Mouse (Mus musculus): Measurements from ENCODE around the gene Maz.

Gene Maz

DNA sequence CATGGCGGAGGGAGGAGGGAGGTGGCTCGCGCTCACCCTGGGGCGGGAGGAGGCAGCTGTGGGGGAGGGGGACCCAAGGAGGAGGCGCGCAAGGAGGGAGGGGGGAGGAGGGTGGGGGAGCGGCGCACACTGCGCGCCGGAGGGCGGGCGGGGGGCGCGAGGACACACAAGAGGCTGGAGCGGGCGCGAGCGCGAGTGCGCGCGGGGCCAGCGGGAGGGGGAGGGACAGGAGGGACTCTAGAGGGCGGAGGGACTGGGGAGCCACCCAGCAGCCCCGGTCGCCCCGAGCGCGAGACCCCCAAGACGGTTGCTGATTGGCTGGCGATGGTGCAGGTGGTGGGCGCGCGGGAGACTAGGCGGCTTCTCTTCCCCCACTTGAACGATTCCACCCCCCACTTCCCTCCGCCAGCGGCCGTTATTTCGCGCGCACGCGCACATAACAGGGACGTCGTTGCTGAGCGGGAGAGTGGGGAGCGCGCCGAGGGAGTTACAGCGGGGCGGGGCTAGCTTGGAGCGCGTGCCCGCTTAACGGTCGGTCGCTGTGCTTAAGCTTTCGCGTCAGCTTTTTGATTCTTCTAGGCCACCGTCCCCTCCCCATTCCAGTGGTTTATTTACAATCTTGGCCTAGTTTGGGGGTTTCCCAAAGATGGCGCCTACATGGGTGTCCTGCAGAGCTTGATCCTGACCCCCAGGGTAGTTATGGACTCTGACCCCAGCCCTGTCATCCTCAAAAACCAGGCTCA is at the start of gene Maz:
TSS of gene Maz (minus strand) at position 54 of the 743 bp plus-strand sequence.
- DNase-seq, result peak; percentile 99

DNA sequence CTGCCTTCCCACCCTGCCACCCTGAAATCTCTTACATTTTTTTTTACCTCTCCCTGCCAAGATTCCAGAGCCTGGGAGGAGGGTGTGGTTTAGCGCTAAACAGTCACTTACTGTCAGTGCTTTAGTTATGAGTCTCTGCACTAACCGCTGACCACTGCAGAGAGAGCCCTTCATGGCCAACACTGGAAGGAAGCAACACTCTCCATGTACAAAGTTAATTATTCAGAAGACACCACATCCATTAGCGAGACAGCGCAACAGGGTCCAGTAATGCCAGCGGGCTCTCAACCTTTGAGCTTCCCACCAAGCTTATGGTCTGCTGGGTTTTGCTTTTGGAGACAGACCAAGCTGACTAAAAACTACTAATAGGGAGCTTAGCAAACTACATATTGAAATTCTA is 49.4 kb upstream of the Maz start:
- no peak for DNase-seq

DNA sequence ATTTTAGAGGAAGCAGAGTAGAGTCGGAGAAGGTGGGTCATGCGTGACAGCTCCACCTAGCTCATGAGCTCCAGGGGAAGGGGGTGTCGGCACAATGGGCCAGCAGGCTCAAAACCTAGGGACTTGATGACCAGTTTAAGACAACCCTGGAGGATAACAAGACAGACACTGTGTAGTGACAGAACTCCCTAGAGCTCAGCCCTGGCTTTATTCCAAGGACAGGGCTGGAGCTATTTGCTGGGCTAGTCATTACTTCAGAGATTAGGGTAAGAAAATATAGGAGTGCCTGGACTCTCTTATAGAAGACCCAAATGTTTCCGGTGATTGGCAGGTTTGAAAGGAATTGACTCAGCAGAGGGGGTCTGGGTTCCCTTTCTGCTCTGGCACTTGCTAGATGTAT is 46.4 kb upstream of the Maz start:
- DNase-seq, result no peak

DNA sequence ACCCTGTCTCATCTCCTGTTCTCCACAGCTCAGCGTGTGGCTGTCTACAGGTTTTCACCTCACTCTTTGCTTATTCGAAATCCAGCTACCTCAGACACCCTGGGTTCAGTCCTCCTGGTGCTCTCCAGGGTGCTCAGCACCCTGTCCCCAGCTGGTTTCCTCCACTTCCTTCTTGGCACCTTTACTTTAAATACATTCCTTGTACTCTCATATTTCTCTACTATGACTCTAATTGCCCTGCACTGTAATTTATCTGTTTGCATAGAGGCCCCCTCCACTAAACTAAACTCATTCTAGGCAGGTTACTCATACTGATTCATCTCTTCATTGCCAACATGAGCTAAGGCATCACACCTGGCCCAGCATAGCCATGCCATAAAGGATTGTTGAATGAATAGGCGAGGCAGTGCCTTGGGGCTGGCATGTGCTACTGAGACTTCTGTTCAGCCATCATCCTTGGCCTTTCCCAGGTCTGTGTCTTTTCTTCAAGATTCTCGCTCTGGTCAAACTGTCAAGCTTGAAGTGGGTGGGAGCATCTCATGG is 44.1 kb upstream of the Maz start:
- no peak for DNase-seq

DNA sequence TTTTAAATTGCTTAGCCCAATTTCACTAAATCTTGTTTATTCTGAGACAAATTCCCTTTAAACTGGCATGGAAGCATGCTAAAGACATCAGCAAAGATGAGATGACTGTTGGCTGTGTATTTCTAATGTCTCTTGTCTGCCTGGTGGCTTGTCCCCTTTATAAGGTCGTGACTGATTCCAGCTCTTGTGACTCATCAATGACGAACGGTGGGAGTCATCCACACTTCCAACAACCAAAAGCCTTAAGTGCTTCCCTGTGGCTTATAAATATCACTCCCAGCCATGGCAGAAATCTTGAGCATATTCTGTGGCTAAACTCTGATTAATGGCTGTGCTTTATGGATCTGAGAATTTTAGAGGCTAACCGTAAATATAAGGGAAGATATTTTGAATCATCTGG is 39.5 kb upstream of the Maz start:
- DNase-seq, result no peak

DNA sequence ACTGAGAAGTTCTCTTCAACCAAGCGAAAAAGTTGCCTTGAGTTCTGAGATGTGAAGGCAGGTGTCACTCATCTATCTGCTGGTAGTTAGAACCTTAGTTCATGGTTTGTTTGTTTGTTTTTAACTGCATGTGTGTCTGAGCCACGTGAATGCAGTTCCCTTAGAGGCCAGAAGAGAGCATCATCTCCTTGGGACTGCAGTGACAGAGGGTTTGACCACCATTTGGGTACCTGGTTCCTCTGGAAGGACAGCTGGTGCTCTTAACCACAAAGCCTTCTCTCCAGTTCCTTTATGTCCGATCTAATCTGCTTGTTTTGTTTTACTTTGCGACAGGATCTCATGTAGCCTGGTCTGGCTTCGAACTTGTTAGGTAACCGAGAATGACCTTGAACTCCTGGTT is 38.7 kb upstream of the Maz start:
- DNase-seq, result no peak

DNA sequence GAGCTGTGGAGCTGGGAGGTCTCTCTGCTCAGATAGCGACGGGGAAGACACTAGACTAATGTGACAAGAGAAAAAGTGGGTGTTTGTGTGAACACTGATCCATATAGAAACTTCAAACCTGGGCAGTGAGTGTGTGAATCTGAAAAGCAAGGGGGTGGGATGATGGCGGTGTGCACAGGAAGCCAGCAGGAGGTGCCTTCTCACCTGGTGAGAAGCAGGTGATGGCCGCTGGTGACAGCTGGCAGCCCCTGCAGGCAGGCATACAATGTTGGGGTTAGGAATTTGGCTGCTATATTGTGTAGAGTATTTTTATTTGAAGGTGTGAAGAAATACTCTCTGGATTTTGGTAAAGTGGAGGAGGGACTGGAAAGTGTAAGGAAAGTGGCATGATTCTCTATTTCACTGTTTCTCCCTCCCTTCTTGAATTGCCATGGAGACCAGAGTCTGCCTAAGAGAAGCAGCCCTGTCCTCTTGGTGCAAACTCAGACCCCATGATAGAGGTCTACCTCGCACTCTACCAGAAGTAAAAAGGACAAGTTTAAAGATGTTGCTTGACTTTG is 28.3 kb upstream of the Maz start:
- no peak for DNase-seq

DNA sequence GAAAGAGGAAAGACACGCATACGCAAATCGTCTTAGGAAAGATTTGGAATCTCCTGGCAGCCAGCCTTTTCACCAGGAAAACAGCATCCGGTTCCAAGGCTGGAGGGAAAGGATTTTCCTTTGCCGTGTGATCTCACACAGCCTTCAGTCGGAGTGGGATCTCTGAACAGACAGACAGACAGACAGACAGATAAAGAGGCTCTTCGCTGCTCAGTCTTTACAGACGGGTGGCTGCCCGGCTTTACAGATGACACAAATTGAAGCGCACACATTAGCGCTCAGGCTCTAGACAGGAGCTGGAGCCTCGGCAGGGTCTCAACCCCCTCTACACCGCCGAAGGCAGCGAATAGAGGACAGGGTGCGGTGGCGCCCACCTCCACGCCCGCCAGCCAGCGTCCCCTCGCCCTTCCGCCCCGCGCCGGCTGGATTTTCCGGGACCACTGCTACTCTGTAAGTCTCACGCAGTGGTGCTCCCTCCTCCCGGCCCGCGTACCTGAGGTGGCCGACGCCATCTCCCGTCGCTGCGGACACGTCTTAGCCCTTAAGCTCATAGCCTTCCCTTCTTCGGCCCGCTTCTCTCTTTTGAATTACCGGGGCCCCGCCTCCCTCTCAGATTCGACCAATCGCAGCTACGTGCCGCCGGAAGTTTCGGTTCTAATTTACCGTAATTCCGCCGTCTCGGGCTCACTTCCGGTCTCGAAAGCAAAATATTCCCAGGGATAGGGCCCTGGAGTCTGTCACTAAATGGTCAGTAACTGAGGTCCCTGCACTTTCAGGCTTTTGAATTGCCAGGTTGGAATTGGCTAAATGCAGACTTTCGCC is 15.2 kb upstream of the Maz start, which contains the start of gene Kif22:
TSS of gene Kif22 (minus strand) at position 621 of the 822 bp plus-strand sequence.
- peak; percentile 95 for DNase-seq

DNA sequence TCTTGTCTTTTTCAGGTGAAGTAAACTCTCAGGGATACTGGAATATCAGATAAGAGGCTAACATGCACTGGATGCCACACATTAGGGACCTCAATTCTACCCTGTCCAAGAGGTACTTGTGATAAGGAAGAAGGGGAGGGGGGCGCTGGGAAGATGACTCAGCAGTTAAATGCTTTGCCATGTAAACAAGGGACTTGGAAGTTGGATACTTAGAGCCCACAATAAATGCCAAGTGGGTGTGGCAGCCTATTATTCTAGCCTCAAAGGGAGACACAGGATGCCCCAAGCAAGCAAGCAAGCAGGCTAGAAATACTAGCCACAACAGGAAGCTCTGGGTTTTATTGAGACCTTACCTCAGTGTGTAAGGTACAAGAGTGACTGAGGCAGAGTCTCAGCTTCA is 4.4 kb upstream of the Maz start:
- no peak for DNase-seq

DNA sequence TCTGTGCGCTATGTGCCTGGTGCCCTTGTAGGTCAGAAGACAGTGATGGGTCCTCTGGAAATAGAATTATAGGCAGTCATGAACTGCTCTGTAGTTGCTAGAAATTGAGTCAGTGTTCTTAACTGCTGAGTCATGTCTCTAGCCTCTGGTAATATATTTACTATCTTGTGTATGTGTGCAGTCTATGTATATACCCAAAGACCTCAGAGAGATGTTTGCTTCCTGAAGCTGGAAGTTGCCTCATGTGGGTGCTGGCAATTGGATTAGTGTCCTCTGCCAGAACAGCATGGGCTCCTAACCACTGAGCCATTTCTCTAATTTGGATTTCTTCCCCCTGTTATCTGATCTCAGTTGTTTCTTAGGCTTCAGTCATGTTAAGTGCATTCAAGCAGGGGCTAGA is 3.3 kb upstream of the Maz start:
- no peak for DNase-seq

DNA sequence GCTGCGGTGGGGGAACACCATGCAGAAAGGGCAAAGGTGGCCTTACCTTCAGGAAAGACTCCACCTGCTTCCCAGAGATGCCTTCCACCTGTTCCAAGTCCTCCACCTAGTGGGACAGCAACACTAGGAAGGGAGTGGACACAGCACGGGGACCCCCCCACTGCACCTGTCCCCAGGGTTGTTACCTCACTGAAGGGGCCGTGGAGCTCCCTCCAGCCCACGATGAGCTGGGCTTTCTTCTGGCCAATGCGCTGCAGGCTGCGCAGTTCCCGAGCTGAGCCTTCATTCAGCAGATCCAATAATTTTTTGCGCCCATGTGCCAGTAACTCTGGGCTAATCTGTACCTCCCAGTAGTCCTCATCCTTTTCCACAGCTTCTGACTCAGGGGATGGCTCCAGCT is 1.0 kb upstream of the Maz start:
- DNase-seq, result no peak

DNA sequence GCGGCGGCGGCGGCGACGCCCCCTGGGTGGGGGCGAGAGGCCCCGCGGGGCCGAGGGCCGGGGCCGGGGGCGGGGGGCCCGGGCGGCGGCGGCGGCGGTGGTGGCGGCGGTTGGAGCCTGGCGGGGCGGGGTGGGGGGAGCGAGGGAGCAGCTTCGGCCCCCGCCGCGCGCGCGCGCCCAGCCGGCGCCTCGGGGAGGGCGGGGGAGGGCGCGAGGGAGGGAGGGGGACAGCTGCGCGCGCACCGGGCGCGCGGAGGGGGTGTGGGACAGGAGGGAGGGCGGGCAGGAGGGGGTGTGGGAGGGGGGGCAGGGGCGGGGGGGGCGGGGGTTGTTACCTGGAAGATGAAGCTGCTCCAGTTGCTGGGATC is 237 bp downstream of the Maz start:
- no peak for DNase-seq

DNA sequence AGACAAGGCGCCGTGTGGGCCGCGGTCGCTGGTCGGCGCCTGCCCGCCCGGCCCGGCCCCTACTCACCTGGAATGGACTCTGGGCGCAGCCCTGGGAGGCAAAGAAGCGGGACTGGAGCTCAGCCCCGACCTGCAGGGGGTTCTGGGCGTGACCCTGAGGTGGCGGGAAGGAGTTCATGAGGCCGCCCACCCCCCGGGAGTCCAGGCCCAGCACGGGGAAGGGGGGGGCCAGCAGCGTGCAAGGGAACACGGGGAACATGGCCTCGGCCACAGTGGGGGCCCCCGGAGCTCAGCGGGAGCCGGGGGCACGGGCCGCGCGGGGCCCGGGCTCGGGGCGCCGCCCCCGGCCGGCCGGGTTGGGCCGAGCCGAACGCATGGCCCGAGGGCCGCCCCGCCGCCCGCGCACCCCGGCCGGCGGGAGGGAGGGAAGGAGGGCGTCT is 656 bp downstream of the Maz start:
- peak; percentile 84 for DNase-seq

DNA sequence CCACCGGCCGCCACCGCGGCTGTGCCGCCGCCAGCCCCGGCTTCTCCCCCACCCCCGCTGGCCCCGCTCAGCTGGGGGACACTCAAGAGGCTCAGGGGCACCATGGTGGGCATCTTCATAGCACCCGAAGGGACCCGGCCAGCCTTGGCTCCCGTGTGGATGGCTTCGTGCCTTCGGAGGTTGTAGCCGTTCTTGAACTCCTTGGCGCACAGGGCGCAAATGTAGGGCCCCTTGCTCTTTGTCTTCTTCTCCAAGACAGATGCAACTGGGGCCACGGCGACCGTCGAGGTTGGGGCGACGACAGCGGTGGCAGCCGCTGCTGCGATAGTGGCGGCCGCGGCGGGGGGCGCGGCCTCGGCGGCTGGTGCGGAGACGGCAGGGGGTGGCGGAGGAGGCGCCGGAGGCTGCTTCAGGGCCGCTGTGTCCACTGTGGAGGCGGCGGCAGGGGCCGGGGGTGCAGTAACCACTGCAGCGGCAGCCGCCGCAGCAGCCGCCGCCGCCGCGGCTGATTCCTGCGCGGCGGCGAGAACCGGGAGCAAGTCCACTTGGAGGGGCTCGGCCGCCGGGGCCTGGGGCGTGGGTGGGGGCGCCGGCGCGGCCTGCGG is 1.2 kb downstream of the Maz start:
- no peak for DNase-seq

DNA sequence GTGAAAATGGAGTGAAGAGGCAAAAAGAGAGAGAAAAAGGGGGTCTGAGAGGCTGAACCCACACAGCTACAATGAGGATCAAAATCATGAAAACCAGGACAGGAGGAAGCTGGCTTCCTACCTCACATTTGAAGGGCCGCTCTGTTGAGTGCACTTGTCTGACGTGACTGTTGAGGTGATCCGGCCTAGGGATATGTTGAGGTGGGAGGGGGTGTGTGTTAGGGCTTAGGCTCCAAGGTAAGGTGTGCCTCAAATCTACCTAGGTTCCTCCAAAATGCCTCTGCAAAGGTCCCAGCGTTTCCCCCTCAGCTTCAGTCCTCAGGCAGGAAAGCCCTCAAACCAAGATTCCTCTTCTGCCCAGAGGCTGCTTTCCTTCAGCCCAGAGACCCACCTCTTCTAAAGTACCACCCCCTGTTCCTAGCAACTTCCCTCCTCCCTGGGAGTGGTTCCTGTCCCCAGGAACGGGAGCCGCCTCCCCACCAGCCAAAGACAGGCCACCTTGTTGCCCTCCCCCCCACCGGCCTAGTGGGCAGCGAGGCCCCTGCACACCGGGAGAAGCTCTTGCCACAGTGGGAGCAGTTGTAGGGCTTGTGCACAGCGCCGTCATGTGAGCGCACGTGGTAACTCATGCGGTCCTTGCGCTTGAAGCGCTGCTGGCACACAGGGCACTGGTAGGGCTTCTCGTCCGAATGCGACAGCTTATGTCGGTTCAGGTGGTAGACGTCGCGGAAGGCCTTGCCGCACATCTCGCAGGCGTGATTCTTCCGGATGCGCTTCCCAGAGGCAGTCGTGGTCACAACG is 1.9 kb downstream of the Maz start:
- DNase-seq, result peak; percentile 86

DNA sequence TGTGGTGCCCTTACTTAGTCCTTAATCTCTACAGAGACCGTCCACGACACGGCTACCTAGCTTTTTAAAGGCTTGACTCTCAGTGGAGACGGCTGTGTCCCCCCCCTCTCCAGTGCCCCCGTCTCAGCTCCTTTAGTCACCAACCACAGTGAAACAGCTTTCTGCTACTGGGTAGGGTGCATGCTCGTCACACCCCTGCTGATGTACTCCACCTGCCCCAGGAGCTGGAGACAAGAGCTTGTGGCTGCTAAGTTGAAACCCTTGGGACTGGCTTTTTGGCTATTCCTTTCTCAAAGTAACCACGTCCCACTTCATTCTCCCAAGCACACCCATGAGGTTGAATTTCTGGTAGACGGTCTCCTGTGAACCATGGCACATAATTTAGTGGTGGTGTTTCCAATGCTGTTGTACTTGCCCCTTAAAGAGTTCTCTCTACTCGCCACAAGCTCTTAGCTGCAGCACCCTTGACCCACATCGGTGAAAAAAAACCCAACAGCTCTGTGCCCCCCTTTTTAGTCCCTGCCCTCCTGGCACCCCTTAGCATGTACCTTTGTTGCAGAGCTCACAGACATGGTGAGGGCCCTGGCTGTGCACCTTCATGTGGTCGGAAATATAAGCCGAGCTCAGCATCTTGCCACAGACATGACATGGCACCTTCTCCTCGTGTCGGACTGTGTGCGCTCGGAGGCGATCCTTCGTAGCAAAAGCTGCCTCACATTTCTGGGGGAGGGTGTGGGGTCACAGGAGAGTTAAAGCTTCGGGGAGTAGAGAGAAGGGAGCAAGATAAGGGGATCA is 2.7 kb downstream of the Maz start:
- no peak for DNase-seq

DNA sequence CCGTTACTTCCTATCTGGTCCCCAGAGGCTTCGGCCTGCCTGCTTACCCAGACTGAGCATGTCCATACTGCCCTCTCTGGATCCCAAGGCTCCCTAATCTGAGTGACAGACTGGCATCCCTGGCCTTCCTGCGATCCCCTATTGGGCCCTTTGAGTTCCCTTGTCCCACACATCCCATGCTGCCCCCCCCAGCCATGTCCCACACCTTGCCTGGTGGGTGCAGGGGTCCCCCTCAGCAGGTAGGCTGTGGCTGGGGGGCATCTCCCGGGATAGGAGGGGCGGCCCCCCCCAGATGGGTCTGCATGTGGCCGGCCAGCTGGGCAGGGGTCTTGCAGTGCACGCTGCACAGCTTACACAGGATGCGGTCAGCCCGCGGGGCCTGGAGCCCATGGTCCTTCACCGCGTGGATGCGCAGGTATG is 3.6 kb downstream of the Maz start:
- no peak for DNase-seq

DNA sequence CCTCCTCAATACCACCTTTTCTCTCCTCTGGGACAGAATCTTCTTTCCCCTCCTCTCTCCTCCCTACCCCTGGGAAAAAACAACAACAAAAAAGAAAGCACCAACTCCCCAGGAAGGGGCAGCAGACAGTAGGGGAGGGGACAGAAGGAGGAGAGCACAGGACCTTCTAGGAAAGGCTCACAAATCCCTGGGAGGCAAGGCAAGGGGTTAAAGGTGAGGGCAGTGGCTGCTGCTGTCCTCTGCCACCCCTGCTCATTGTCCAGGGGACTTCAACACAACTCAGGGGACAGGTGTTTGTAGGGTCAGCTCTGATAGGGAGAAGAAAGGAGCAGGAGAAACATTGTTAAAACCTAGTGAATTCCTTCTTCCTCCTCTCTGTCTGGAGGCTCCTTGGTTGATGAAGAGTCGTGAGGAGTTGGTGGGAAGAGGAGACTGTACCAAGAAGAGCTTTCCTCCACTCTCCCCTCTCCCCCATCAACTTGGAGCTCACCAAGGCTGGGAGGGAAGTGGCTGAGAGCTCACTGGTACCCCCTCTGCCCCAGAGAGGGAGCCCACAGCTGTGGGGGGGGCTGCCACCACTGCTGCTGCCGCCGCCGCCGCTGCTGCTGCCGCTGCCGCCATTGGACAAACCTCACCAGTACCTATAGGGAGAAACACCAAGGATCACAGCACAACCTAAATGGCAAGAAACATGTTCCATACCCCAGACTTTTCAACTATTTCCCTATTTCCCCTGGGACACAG is 4.1 kb downstream of the Maz start:
- DNase-seq, result no peak

DNA sequence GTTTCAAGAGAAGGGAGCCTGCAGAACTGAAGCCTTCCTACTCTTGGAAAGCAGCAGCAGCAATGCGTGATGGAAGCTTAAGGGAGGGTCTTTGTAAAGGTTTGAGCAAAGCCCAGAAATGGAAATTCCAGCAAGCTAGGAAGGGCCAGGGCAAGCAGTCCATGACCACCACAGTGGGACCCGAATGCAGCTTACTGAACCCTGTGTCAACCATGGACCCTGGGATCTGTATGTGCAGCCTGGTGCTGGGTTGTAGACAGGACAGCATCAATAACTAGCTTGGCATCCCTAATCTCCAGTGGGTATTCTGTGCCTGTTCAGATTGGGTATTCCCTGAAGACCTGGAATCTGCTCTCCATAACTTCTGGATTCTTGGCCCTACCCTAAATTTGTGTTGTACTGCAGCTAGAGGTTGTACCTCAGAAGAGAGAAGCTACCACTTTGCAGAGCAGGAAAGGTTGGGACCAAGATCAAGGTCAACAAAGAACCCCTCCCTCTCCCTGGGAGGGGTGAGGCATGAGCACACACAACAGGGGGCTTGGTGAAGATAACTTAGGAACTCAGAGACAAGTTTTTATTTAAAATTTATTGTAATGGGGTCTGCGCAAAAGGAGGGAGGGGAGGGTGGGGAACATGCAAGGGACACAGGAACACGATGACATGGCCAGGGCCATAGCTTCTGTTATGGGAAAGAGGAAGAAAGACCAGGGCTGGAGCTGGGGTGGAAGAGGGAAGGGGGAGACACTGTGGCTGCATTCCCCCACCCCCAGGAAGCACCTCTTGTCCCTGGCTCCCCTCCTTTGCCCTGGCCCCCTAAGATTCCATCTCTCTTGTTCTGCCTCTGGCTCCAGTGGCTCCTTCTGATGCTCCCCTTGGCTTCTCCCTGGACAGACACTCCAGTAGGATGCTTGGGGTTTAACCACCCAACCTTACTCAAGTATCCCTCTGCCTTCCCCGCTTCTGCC is 5.0 kb downstream of the Maz start:
- no peak for DNase-seq

Measured in embryo, embryonic 11 days (tissue).